Mouse (Mus musculus): ENCODE measurements at regions not wholly inside any gene's neighbourhood (a gene's known extent, or its start where the extent isn't known, plus 50 kb on each side); places are given as distances from the start of the nearest gene placed in this dataset.

GRCm38 (mm10) chr3:120747678-120748077, 423.8 kb downstream of the Rwdd3 start:
- Histone ChIP-seq H3K4me2 (replicated peaks; ENCODE audit: low read depth, low read length) (no peak overlapping the region), H3K4me3 (ENCODE audit: low read length) (no peak overlapping the region), H3K27ac (ENCODE audit: low read depth, low read length) (no peak overlapping the region), H3K9me3 (ENCODE audit: control insufficient read depth, low read length) (no peaks in the 10 kb centered on the region), H3K36me3 (ENCODE audit: control insufficient read depth, insufficient read depth, low read length) (no peaks in the 10 kb centered on the region), H3K9ac (ENCODE audit: low read depth, low read length) (no peak overlapping the region), H3K27me3 (ENCODE audit: control insufficient read depth, insufficient read depth, low read length) (no peaks in the 10 kb centered on the region), H3K4me1 (ENCODE audit: control insufficient read depth, insufficient read depth, low read length) (no peaks in the 10 kb centered on the region)
- ATAC-seq (ENCODE audit: low FRiP score, low TSS enrichment): no peak
- WGBS: 89% methylated on average over 4 of the region's 4 CpGs

DNA sequence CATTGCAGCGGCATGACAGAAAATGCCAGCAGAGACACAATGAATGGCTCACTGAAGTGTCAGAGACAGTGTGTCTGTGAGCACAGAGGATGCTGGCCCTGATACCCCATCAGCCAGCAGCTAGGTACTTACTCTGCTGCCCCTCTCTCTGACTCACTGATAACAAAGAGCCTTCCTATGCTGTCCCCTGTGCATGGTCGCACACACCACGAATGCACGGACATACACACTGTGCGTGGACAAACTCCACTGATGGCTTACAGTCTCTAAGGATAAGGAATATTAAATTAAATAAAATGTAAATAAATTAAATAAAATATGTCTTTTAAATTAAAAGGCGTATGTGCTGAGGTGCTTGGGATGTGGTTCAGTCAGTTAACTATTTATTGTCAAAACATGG, 438.2 kb downstream of the Rwdd3 start:
- Histone ChIP-seq H3K4me2 (replicated peaks; ENCODE audit: low read depth, low read length) (no peak overlapping the region), H3K27ac (ENCODE audit: low read depth, low read length) (no peak overlapping the region), H3K4me3 (ENCODE audit: low read length) (no peak overlapping the region), H3K4me1 (ENCODE audit: control insufficient read depth, insufficient read depth, low read length) (no peaks in the 10 kb centered on the region), H3K36me3 (ENCODE audit: control insufficient read depth, insufficient read depth, low read length) (no peaks in the 10 kb centered on the region), H3K27me3 (ENCODE audit: control insufficient read depth, insufficient read depth, low read length) (no peaks in the 10 kb centered on the region), H3K9me3 (ENCODE audit: control insufficient read depth, low read length) (no peaks in the 10 kb centered on the region), H3K9ac (ENCODE audit: low read depth, low read length) (no peak overlapping the region)
- ATAC-seq (ENCODE audit: low FRiP score, low TSS enrichment): no peak
- WGBS: 94% methylated on average over 6 of the region's 6 CpGs

DNA sequence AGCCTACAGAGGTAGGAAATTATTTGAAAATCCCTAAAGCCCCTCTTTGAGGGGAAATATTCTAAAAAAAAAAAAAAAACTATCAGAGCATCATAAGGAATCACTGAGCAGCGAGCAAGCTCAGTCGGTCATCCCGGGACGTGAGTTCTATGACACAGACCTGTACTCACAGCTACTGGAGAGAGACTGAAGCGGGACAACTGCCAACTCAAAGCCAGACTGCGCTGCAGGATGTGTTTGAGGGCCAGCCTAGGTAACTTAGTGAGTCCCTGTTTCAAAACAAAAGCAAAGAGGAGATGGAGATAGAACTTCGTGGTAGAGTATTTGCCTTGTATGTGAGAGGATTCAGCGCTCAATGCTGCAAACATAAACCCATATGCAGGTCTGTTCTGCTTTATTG, 439.1 kb downstream of the Rwdd3 start:
- H3K4me2 ChIP-seq (replicated peaks; ENCODE audit: low read depth, low read length): no peak overlapping the region
- WGBS: 94% methylated on average over 8 of the region's 8 CpGs
- H3K4me1 ChIP-seq (ENCODE audit: control insufficient read depth, insufficient read depth, low read length): no peaks in the 10 kb centered on the region
- H3K4me3 ChIP-seq (ENCODE audit: low read length): no peak overlapping the region
- H3K27ac ChIP-seq (ENCODE audit: low read depth, low read length): no peak overlapping the region
- H3K9ac ChIP-seq (ENCODE audit: low read depth, low read length): no peak overlapping the region
- no peaks in the 10 kb centered on the region for H3K27me3 ChIP-seq (ENCODE audit: control insufficient read depth, insufficient read depth, low read length)
- H3K36me3 ChIP-seq (ENCODE audit: control insufficient read depth, insufficient read depth, low read length): no peaks in the 10 kb centered on the region
- no peak for ATAC-seq (ENCODE audit: low FRiP score, low TSS enrichment)
- no peaks in the 10 kb centered on the region for H3K9me3 ChIP-seq (ENCODE audit: control insufficient read depth, low read length)

GRCm38 (mm10) chr3:120731287-120731686, 440.2 kb downstream of the Rwdd3 start:
- Histone ChIP-seq H3K4me1 (ENCODE audit: control insufficient read depth, insufficient read depth, low read length) (no peaks in the 10 kb centered on the region), H3K4me3 (ENCODE audit: low read length) (no peak overlapping the region), H3K36me3 (ENCODE audit: control insufficient read depth, insufficient read depth, low read length) (no peaks in the 10 kb centered on the region), H3K27ac (ENCODE audit: low read depth, low read length) (no peak overlapping the region), H3K9me3 (ENCODE audit: control insufficient read depth, low read length) (no peaks in the 10 kb centered on the region), H3K4me2 (replicated peaks; ENCODE audit: low read depth, low read length) (no peak overlapping the region), H3K9ac (ENCODE audit: low read depth, low read length) (no peak overlapping the region), H3K27me3 (ENCODE audit: control insufficient read depth, insufficient read depth, low read length) (no peaks in the 10 kb centered on the region)
- no peak for ATAC-seq (ENCODE audit: low FRiP score, low TSS enrichment)
- 59% methylated on average over 9 of the region's 9 CpGs for WGBS

DNA sequence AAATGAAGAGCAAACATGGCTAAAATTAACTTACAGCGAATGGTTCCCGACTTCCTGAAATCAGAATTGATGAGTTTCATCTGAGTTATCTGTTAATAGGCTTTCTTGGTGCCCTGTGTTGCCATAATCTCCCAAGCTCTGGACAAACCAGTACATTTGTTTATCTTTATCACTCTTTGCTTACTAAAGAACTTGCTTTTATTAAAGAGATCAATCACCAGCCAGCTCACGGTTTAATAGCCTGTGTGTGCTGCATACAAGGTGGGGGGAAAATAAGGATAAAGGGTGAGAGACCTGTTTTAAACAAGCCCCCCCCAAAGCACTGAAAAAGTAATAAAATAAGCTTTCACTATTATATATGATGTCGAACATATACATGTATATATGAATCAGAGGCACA, 441.3 kb downstream of the Rwdd3 start:
- H3K4me2 ChIP-seq (replicated peaks; ENCODE audit: low read depth, low read length): no peak overlapping the region
- ATAC-seq (ENCODE audit: low FRiP score, low TSS enrichment): no peak
- no peak overlapping the region for H3K27ac ChIP-seq (ENCODE audit: low read depth, low read length)
- H3K36me3 ChIP-seq (ENCODE audit: control insufficient read depth, insufficient read depth, low read length): no peaks in the 10 kb centered on the region
- H3K9me3 ChIP-seq (ENCODE audit: control insufficient read depth, low read length): no peaks in the 10 kb centered on the region
- H3K4me3 ChIP-seq (ENCODE audit: low read length): no peak overlapping the region
- no peaks in the 10 kb centered on the region for H3K27me3 ChIP-seq (ENCODE audit: control insufficient read depth, insufficient read depth, low read length)
- 84% methylated on average over 4 of the region's 4 CpGs for WGBS
- no peak overlapping the region for H3K9ac ChIP-seq (ENCODE audit: low read depth, low read length)
- H3K4me1 ChIP-seq (ENCODE audit: control insufficient read depth, insufficient read depth, low read length): no peaks in the 10 kb centered on the region

DNA sequence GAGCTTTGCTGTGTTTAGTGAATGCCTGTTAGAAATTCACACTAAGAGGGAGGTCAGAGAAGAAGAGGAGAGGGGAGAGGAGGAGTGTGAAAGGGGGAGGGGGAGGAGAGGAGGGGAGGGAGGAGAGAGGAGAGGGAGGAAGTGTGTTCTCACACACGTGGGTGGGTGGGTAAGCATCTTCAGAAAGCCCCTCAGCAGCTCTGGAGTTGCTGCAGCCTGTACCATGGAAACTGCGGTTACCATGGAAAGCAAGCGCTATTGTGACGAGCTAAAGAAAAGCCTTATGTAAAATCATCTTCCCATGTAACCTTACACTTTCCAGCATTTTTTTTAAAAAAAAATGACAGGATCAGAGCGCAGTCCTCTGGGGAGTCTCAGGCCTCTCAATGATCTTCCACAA, 441.8 kb downstream of the Rwdd3 start:
- H3K9me3 ChIP-seq (ENCODE audit: control insufficient read depth, low read length): no peaks in the 10 kb centered on the region
- WGBS: 57% methylated on average over 5 of the region's 5 CpGs
- H3K9ac ChIP-seq (ENCODE audit: low read depth, low read length): no peak overlapping the region
- H3K4me3 ChIP-seq (ENCODE audit: low read length): no peak overlapping the region
- no peak overlapping the region for H3K4me2 ChIP-seq (replicated peaks; ENCODE audit: low read depth, low read length)
- no peak overlapping the region for H3K27ac ChIP-seq (ENCODE audit: low read depth, low read length)
- no peak for ATAC-seq (ENCODE audit: low FRiP score, low TSS enrichment)
- H3K36me3 ChIP-seq (ENCODE audit: control insufficient read depth, insufficient read depth, low read length): no peaks in the 10 kb centered on the region
- no peaks in the 10 kb centered on the region for H3K4me1 ChIP-seq (ENCODE audit: control insufficient read depth, insufficient read depth, low read length)
- no peaks in the 10 kb centered on the region for H3K27me3 ChIP-seq (ENCODE audit: control insufficient read depth, insufficient read depth, low read length)

DNA sequence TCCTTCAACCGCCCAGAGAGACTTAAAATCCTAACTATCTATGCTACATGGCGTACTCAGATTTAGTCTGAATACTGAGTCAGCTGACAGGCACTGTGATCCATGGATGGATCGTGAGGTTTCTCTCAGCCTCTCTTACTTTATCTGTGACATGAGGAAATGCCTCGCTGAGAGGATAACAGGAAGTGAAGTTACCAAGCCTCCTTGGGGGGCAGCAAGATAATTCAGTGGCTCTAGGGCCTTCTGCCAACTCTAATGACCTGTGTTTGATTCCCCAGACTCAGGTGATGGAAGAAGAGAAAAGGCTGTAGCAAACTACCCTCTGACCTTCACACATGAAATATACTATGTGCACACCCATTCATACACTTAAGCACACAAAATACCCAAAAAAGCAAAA, 486.3 kb downstream of the Rwdd3 start:
- no peaks in the 10 kb centered on the region for H3K27me3 ChIP-seq (ENCODE audit: control insufficient read depth, insufficient read depth, low read length)
- H3K4me2 ChIP-seq (replicated peaks; ENCODE audit: low read depth, low read length): no peak overlapping the region
- no peak overlapping the region for H3K27ac ChIP-seq (ENCODE audit: low read depth, low read length)
- ATAC-seq (ENCODE audit: low FRiP score, low TSS enrichment): no peak
- H3K36me3 ChIP-seq (ENCODE audit: control insufficient read depth, insufficient read depth, low read length): no peaks in the 10 kb centered on the region
- H3K4me1 ChIP-seq (ENCODE audit: control insufficient read depth, insufficient read depth, low read length): no peaks in the 10 kb centered on the region
- H3K9me3 ChIP-seq (ENCODE audit: control insufficient read depth, low read length): no peaks in the 10 kb centered on the region
- no peak overlapping the region for H3K4me3 ChIP-seq (ENCODE audit: low read length)
- H3K9ac ChIP-seq (ENCODE audit: low read depth, low read length): no peak overlapping the region
- 77% methylated on average over 4 of the region's 4 CpGs for WGBS

DNA sequence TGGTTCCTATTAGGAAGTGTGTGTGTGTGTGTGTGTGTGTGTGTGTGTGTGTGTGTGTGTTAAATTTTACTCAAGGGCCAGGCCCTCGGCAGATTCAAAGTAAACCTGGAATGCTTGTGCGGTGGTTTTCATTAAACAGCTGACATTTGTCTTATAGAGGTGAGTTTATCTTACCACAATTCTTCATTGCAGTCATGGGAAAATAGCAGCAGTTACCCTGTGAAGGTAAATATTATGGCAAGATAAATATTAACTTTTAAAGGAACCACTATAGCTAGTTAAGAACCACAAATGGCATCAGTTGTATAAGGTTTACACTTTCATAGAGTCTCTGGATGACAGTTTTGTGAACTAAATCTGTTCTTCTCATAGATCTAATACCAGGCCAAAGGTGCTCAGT, 495.6 kb downstream of the Rwdd3 start:
- ATAC-seq (ENCODE audit: low FRiP score, low TSS enrichment): no peak
- H3K9ac ChIP-seq (ENCODE audit: low read depth, low read length): no peak overlapping the region
- no peak overlapping the region for H3K4me2 ChIP-seq (replicated peaks; ENCODE audit: low read depth, low read length)
- H3K27ac ChIP-seq (ENCODE audit: low read depth, low read length): no peak overlapping the region
- H3K27me3 ChIP-seq (ENCODE audit: control insufficient read depth, insufficient read depth, low read length): no peaks in the 10 kb centered on the region
- H3K36me3 ChIP-seq (ENCODE audit: control insufficient read depth, insufficient read depth, low read length): no peaks in the 10 kb centered on the region
- 0 out of 2 replicates have a peak, but pooled peaks cover 2% of the 10 kb centered on the region for H3K9me3 ChIP-seq (ENCODE audit: control insufficient read depth, low read length)
- no peaks in the 10 kb centered on the region for H3K4me1 ChIP-seq (ENCODE audit: control insufficient read depth, insufficient read depth, low read length)
- no peak overlapping the region for H3K4me3 ChIP-seq (ENCODE audit: low read length)
- 59% methylated on average over 2 of the region's 2 CpGs for WGBS

GRCm38 (mm10) chr3:120668654-120669053, 502.8 kb downstream of the Rwdd3 start:
- ATAC-seq (ENCODE audit: low FRiP score, low TSS enrichment): no peak
- H3K27ac ChIP-seq (ENCODE audit: low read depth, low read length): no peak overlapping the region

DNA sequence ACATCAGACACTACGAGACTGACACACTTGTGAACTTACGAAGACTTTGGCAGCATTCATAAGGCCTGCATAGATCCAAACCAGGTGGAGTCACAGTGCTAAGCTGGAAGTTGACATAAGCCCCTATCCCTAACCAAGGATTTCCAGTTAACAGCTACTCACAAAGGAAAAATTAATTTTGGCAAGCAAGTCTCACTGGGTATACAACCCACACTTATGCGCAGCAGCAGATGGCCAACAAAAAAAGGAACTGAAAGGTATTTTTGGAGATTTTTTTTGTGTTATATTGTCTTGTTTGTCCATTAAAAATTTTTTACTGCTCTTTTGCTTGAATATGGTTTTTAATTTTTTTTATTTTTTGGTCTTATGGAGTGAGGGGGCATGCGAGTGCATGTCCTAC, 509.0 kb downstream of the Rwdd3 start:
- Histone ChIP-seq H3K4me2 (replicated peaks; ENCODE audit: low read depth, low read length) (no peak overlapping the region), H3K9me3 (ENCODE audit: control insufficient read depth, low read length) (no peaks in the 10 kb centered on the region), H3K36me3 (ENCODE audit: control insufficient read depth, insufficient read depth, low read length) (no peaks in the 10 kb centered on the region), H3K27ac (ENCODE audit: low read depth, low read length) (no peak overlapping the region), H3K4me3 (ENCODE audit: low read length) (no peak overlapping the region), H3K9ac (ENCODE audit: low read depth, low read length) (no peak overlapping the region), H3K4me1 (ENCODE audit: control insufficient read depth, insufficient read depth, low read length) (no peaks in the 10 kb centered on the region), H3K27me3 (ENCODE audit: control insufficient read depth, insufficient read depth, low read length) (no peaks in the 10 kb centered on the region)
- 91% methylated on average over 4 of the region's 4 CpGs for WGBS
- no peak for ATAC-seq (ENCODE audit: low FRiP score, low TSS enrichment)

More at GRCm38 (mm10) chr3:120668654-120669053, 502.8 kb downstream of the Rwdd3 start:
- Histone ChIP-seq H3K27me3 (ENCODE audit: control insufficient read depth, insufficient read depth, low read length) (no peaks in the 10 kb centered on the region), H3K36me3 (ENCODE audit: control insufficient read depth, insufficient read depth, low read length) (no peaks in the 10 kb centered on the region), H3K4me2 (replicated peaks; ENCODE audit: low read depth, low read length) (no peak overlapping the region), H3K9ac (ENCODE audit: low read depth, low read length) (no peak overlapping the region), H3K4me1 (ENCODE audit: control insufficient read depth, insufficient read depth, low read length) (no peaks in the 10 kb centered on the region), H3K4me3 (ENCODE audit: low read length) (no peak overlapping the region), H3K9me3 (ENCODE audit: control insufficient read depth, low read length) (0 out of 2 replicates have a peak, but pooled peaks cover 2% of the 10 kb centered on the region)
- 92% methylated on average over 3 of the region's 3 CpGs for WGBS

Data from kidney, embryonic 14.5 days (tissue).